Mouse (Mus musculus) heart, adult 2 months (tissue): ENCODE measurements around the gene Gm3404. TPM values are rescaled to one million over a fixed set of nuclear protein-coding genes. Genes with fewer than 3 reads are reported as not detected.
"Not testable (repeated sequence)": the region's sequence is repeated elsewhere in the genome, so short reads cannot be mapped to it uniquely, and the experiment has no call there.

Experiments
- DNase-seq, 2 experiments: peaks; one replicate each; pipeline ENCODE4 v3.0.0; 2021
- H3K27ac ChIP-seq: fragments of 200-600 bp; 2 replicates; pipeline ENCODE4 v1.8.1; 2022
- H3K27me3 ChIP-seq: fragments of 200-500 bp; 2 replicates; pipeline ENCODE4 v1.6.1; 2012; ENCODE audit warnings: mild to moderate bottlenecking, low read length, inconsistent platforms, mixed read lengths; ENCODE audit not compliant: control insufficient read depth, insufficient read depth
- H3K36me3 ChIP-seq: fragments of 200-500 bp; 2 replicates; pipeline ENCODE4 v1.6.1; 2012; ENCODE audit warnings: low read length, inconsistent platforms; ENCODE audit not compliant: control insufficient read depth, insufficient read depth
- H3K4me1 ChIP-seq: fragments of 200-500 bp; 2 replicates; pipeline ENCODE4 v1.6.1; 2011; ENCODE audit warnings: low read length; ENCODE audit not compliant: control insufficient read depth, insufficient read depth
- H3K4me3 ChIP-seq: fragments of 200-600 bp; 2 replicates; pipeline ENCODE4 v1.8.1; 2022
- H3K79me2 ChIP-seq: fragments of 200-500 bp; replicated peaks from 2 replicates; pipeline ENCODE4 v1.6.1; 2012; ENCODE audit warnings: mild to moderate bottlenecking, inconsistent platforms, low read length, moderate library complexity, mixed read lengths; ENCODE audit not compliant: control insufficient read depth, insufficient read depth
- H3K9ac ChIP-seq: fragments of 200-500 bp; 2 replicates; pipeline ENCODE4 v1.6.1; 2012; ENCODE audit warnings: low read depth, mild to moderate bottlenecking, control low read depth, inconsistent platforms, low read length, mixed read lengths
- CTCF ChIP-seq: fragments of 200-600 bp; IDR thresholded peaks from 2 replicates; pipeline ENCODE4 v1.8.1; 2022; ENCODE audit warnings: antibody characterized with exemption, mild to moderate bottlenecking, moderate library complexity
- WGBS: fragments of 180-500 bp; shearing (Covaris S2); methylation state at CpG from one replicate; pipeline ENCODE4 v1.1.7; 2018; 5-methylcytosine and 5-hydroxymethylcytosine counted together
- intact Hi-C: fragments of 180-260 bp; cut with DNase I; formaldehyde crosslinking; loops from one replicate; pipeline ENCODE4 v1.15.1; 2025
- long read RNA-seq: library from polyadenylated mRNA; stranded (forward); transcript quantifications from one replicate; pipeline ENCODE4 v2.0.0, GENCODE M21; 2021
- polyA plus RNA-seq: library from polyadenylated mRNA; depleted of rRNA; stranded (reverse); fragments of >200 nt; gene quantifications from 2 replicates; pipeline ENCODE4 v1.2.3, GENCODE M21; 2012; rRNA removed
- total RNA-seq, 2 experiments: library from RNA; stranded (reverse); gene quantifications; 2 replicates each; pipeline ENCODE4 v1.2.3; 2021

The Gm3404 gene
- total RNA-seq (not detected), polyA plus RNA-seq (not detected in 2 replicates)
- long read RNA-seq = 0 reads

DNA sequence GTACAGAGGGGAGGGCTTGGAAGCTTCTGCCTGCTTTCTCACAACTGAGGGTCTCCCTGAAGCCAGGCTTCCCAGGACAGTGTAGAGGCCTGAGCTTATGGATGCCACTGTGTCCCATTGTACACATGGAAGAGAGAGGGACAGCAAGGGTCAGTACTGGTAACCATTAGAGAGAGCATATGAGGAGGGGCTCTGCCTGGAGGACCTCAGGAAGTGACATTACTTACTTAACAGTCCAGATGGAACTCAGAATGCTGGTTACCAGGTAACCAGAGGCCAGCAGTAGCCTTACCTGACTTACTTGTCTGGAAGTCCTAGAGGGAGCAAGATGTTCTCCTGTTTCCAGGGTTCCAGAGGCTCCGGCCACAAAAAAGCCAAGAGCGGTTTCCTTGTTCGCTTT lies at the start of gene Gm3404:
Gm3404 (plus strand) TSS at position 301 of the 400 bp plus-strand sequence.
- not testable (repeated sequence) for H3K27ac ChIP-seq, H3K79me2 ChIP-seq
- 86% methylated on average over 3 of the region's 3 CpGs for WGBS

GRCm38 (mm10) chr5:146479564-146479963 lies 46.0 kb upstream of the Gm3404 start:
- H3K27ac ChIP-seq, H3K27me3 ChIP-seq, DNase-seq, H3K9ac ChIP-seq, H3K4me1 ChIP-seq, H3K79me2 ChIP-seq, H3K36me3 ChIP-seq, H3K4me3 ChIP-seq: not testable (repeated sequence)
- peak; percentile 65 for TF ChIP-seq CTCF
- 2% methylated on average over 4 of the region's 4 CpGs for WGBS
- intact Hi-C loops = loop anchor here (5.0 kb wide), 1 partner anchor 147 kb away; no protein-coding TSS in a partner anchor

More for the DNA sequence above, at the start of gene Gm3404:
- H3K4me3 ChIP-seq, DNase-seq, H3K36me3 ChIP-seq, H3K9ac ChIP-seq, H3K27me3 ChIP-seq, H3K4me1 ChIP-seq, intact Hi-C loops: not testable (repeated sequence)

DNA sequence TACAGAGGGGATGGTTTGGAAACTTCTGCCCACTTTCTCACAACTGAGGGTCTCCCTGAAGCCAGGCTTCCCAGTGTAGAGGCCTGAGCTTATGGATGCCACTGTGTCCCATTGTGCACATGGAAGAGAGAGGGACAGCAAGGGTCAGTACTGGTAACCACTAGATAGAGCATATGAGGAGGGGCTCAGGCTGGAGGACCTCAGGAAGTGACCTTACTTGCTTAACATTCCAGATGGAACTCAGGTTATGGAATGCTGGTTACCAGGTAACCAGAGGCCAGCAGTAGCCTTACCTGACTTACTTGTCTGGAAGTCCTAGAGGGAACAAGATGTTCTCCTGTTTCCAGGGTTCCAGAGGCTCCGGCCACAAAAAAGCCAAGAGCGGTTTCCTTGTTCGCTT lies 43.9 kb upstream of the Gm3404 start, which contains the start of gene Gm6408:
Gm6408 (plus strand) TSS at position 301 of the 400 bp plus-strand sequence.
- H3K36me3 ChIP-seq, intact Hi-C loops, H3K9ac ChIP-seq, H3K4me1 ChIP-seq, H3K4me3 ChIP-seq, DNase-seq, H3K27me3 ChIP-seq, H3K79me2 ChIP-seq, H3K27ac ChIP-seq: not testable (repeated sequence)
- WGBS = 83% methylated on average over 3 of the region's 3 CpGs

- DNase-seq = peak in 1 of 2 experiments; percentile 7
Observed at GRCm38 (mm10) chr5:146488959-146489358, 36.6 kb upstream of the Gm3404 start.

GRCm38 (mm10) chr5:146491063-146491462 lies 34.5 kb upstream of the Gm3404 start, which contains the start of gene Gm6370:
Gene Gm6370, plus strand, starts transcription at chr5:146491363.
- intact Hi-C loops, H3K4me1 ChIP-seq: not testable (repeated sequence)

More at GRCm38 (mm10) chr5:146488959-146489358, 36.6 kb upstream of the Gm3404 start:
- intact Hi-C loops, H3K9ac ChIP-seq, H3K4me3 ChIP-seq, H3K27me3 ChIP-seq, H3K4me1 ChIP-seq, H3K79me2 ChIP-seq, H3K36me3 ChIP-seq, H3K27ac ChIP-seq: not testable (repeated sequence)
- TF ChIP-seq CTCF = peak; percentile 49
- WGBS = 5% methylated on average over 3 of the region's 4 CpGs

DNA sequence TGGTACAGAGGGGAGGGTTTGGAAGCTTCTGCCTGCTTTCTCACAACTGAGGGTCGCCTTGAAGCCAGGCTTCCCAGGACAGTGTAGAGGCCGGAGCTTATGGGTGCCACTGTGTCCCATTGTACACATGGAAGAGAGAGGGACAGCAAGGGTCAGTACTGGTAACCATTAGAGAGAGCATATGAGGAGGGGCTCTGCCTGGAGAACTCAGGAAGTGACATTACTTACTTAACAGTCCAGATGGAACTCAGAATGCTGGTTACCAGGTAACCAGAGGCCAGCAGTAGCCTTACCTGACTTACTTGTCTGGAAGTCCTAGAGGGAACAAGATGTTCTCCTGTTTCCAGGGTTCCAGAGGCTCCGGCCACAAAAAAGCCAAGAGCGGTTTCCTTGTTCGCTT lies 23.5 kb upstream of the Gm3404 start, which contains the start of gene 4930449I24Rik:
4930449I24Rik (plus strand) TSS at position 301 of the 400 bp plus-strand sequence.
- WGBS = no CpG with 5 or more reads among the region's 5 CpGs

More at GRCm38 (mm10) chr5:146491063-146491462, 34.5 kb upstream of the Gm3404 start, which contains the start of gene Gm6370:
- no CpG with 5 or more reads among the region's 5 CpGs for WGBS
- not testable (repeated sequence) for H3K9ac ChIP-seq, H3K79me2 ChIP-seq, DNase-seq, H3K27ac ChIP-seq, H3K27me3 ChIP-seq, H3K36me3 ChIP-seq, H3K4me3 ChIP-seq

GRCm38 (mm10) chr5:146513823-146514222 lies 11.8 kb upstream of the Gm3404 start, which contains the start of gene Gm3402:
Gene Gm3402, plus strand, starts transcription at chr5:146514123.
- WGBS = 80% methylated on average over 1 of the region's 5 CpGs
- H3K79me2 ChIP-seq, H3K27me3 ChIP-seq, intact Hi-C loops, H3K36me3 ChIP-seq, H3K27ac ChIP-seq, DNase-seq, H3K4me1 ChIP-seq, H3K9ac ChIP-seq, H3K4me3 ChIP-seq: not testable (repeated sequence)

More for the DNA sequence above, 23.5 kb upstream of the Gm3404 start, which contains the start of gene 4930449I24Rik:
- H3K79me2 ChIP-seq, H3K4me3 ChIP-seq, intact Hi-C loops, H3K27ac ChIP-seq, H3K36me3 ChIP-seq, H3K4me1 ChIP-seq, H3K27me3 ChIP-seq, H3K9ac ChIP-seq, DNase-seq: not testable (repeated sequence)

- DNase-seq, H3K79me2 ChIP-seq, H3K9ac ChIP-seq, H3K27ac ChIP-seq, H3K36me3 ChIP-seq, H3K4me1 ChIP-seq, intact Hi-C loops, H3K4me3 ChIP-seq, H3K27me3 ChIP-seq: not testable (repeated sequence)
- WGBS = 97% methylated on average over 3 of the region's 3 CpGs
Observed at GRCm38 (mm10) chr5:146537347-146537746, 11.7 kb downstream of the Gm3404 start, which contains the start of gene Gm3409. Gene Gm3409, plus strand, starts transcription at chr5:146537647.

DNA sequence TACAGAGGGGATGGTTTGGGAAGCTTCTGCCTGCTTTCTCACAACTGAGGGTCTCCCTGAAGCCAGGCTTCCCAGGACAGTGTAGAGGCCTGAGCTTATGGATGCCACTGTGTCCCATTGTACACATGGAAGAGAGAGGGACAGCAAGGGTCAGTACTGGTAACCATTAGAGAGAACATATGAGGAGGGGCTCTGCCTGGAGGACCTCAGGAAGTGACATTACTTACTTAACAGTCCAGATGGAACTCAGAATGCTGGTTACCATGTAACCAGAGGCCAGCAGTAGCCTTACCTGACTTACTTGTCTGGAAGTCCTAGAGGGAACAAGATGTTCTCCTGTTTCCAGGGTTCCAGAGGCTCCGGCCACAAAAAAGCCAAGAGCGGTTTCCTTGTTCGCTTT lies 30.2 kb downstream of the Gm3404 start, which contains the start of gene Gm3415:
Gm3415 (plus strand) TSS at position 301 of the 400 bp plus-strand sequence.
- H3K79me2 ChIP-seq, intact Hi-C loops, H3K27me3 ChIP-seq, H3K36me3 ChIP-seq, H3K4me1 ChIP-seq, H3K4me3 ChIP-seq, H3K9ac ChIP-seq, H3K27ac ChIP-seq, DNase-seq: not testable (repeated sequence)
- WGBS = no CpG with 5 or more reads among the region's 3 CpGs
